ENCODE assay signal across 8 mouse cellular contexts in genomic region chr8:20813493-20813892, GRCm38 (mm10).
A peak's percentile ranks its signal among the peaks of the same experiment; 100 is the strongest.
DNase-seq lines count a peak whose midpoint lies in the region; TF ChIP-seq lines count a peak whose summit lies in the region.
"Not testable (repeated sequence)": the region's sequence is repeated elsewhere in the genome, so short reads cannot be mapped to it uniquely, and the experiment has no call there.

No protein-coding gene starts in this region.

- WGBS in lung, adult 2 months: 77% methylated on average over 3 of the region's 3 CpGs

- H3K4me1 ChIP-seq in lung, adult 2 months (ENCODE audit: control insufficient read depth, insufficient read depth, low read length): not testable (repeated sequence)

- not testable (repeated sequence) for H3K4me3 ChIP-seq in lung, adult 2 months (replicated peaks; ENCODE audit: extremely low read depth, low read depth, low read length)

- TF ChIP-seq CTCF in lung, adult 2 months (IDR thresholded peaks at IDR 0.05; ENCODE audit: insufficient read depth, low read length): not testable (repeated sequence)

- peak; percentile 4 for DNase-seq in adrenal gland, postnatal 14 days
- peak; percentile 3 for DNase-seq in gastrocnemius, postnatal 10 days
- peak; percentile 10 for DNase-seq in heart, postnatal 4 days
- DNase-seq in kidney, postnatal 10 days: peak; percentile 4
- DNase-seq in lung, adult 2 months: peak; percentile 29
- peak; percentile 1 for DNase-seq in right cerebral cortex, postnatal 4 days
- DNase-seq in thymus, postnatal 14 days: peak; percentile 6
- DNase-seq in urinary bladder, postnatal 14 days (ENCODE audit: low spot score): peak; percentile 10

- TF ChIP-seq POLR2A in lung, adult 2 months (IDR thresholded peaks at IDR 0.05; ENCODE audit: borderline replicate concordance, extremely low read depth, low read depth, low read length): not testable (repeated sequence)
